Mouse (Mus musculus) G1E (cell line): ENCODE measurements around the gene Gm9736.

ENCODE experiments used
- CTCF ChIP-seq: IDR thresholded peaks from 2 replicates; pipeline ENCODE4 v1.5.1; 2012; ENCODE audit warnings: low read depth, low read length, inconsistent platforms, mixed read lengths
- TAL1 ChIP-seq: conservative IDR thresholded peaks from 2 replicates; pipeline ENCODE4 v1.6.1; 2012; ENCODE audit warnings: low read depth, low read length, inconsistent platforms, mixed read lengths

DNA sequence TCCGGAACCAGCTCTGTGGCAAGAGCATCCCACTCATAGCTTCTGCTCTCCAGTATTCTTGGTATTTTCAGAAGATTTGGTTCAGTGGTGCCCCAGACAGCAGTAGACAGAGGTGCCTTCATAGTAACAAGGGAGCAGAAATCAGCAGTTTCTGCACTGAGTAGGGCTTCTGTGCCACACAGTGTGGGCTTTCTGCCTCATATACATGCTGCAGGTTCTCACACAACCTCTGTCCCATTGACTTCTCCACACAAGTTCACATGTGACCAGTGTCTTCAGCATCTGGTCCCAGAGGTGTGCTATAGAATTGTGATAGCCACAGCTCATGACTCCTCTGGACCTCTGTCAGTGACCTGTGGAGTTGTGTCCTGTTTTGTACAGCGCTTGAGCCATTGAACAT, 37.5 kb upstream of the Gm9736 start:
- no peak for TF ChIP-seq CTCF
- no peak for TF ChIP-seq TAL1
